Mouse (Mus musculus): ENCODE measurements at regions not wholly inside any gene's neighbourhood (a gene's known extent, or its start where the extent isn't known, plus 50 kb on each side); places are given as distances from the start of the nearest gene placed in this dataset.

DNA sequence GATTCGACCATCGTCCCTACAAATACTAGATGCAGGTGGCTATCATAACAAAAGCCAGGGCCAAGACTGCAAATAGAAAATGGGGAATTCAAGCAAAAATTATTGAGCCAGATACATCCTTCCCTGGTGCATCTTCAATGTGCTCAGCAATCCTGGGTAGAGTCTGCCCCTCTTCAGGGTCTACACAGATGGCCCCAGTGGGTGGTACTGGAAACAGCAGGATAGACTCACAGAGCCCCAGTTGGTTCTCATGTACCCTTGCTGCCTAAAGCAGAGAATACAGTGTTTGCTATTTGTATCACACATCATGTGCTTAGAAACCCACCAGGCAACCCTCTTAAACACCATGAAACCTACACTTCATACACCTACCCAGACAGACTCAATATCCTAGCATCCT is 129.0 kb upstream of the Arhgap20 start:
- H3K36me3 ChIP-seq (ENCODE audit: insufficient read depth, low read length), result no peaks in the 10 kb centered on the region
- WGBS, result 88% methylated on average over 2 of the region's 2 CpGs
- no peak overlapping the region for H3K4me2 ChIP-seq (ENCODE audit: low read length)
- ATAC-seq (replicated peaks; ENCODE audit: low FRiP score, low read depth), result no peak
- H3K4me3 ChIP-seq (replicated peaks; ENCODE audit: low read depth, low read length), result no peak overlapping the region
- DNase-seq (ENCODE audit: low spot score), result no peak
- no peak overlapping the region for H3K9ac ChIP-seq (ENCODE audit: low read depth, low read length)
- no peaks in the 10 kb centered on the region for H3K27me3 ChIP-seq (ENCODE audit: insufficient read depth, low read length)
- H3K4me1 ChIP-seq (replicated peaks; ENCODE audit: insufficient read depth, low read length), result no peaks in the 10 kb centered on the region
- H3K27ac ChIP-seq, result no peak overlapping the region
- H3K9me3 ChIP-seq (replicated peaks; ENCODE audit: low read length), result no peaks in the 10 kb centered on the region
- no peak for TF ChIP-seq CTCF (IDR thresholded peaks at IDR 0.05; ENCODE audit: low read depth)

DNA sequence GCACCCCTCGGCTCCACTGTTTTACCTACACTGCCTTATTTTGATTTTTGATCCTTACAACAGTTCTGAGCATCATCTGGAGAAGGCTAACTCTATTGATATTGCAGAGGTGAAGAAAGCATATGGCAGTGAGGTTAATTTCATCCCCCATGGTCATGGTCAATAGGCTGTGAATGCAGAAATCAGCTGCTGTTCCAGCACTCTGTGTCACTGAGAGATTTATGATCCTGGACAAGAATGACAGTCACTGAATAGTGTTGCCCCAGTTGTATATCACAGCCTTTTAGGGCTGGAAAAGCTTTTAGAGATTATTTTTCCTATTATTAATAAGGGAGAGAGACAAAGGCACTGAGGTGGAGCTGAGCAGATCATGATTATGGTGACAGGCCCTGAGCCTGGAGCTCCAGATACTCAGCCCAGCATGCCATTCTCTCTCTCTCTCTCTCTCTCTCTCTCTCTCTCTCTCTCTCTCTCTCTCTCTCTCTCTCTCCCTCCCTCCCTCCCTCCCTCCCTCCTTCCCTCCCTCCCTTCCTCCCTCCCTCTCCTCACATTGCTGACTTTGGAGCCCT is 128.5 kb upstream of the Arhgap20 start:
- ATAC-seq (replicated peaks; ENCODE audit: low FRiP score, low read depth), result no peak
- H3K27me3 ChIP-seq (ENCODE audit: insufficient read depth, low read length), result no peaks in the 10 kb centered on the region

DNA sequence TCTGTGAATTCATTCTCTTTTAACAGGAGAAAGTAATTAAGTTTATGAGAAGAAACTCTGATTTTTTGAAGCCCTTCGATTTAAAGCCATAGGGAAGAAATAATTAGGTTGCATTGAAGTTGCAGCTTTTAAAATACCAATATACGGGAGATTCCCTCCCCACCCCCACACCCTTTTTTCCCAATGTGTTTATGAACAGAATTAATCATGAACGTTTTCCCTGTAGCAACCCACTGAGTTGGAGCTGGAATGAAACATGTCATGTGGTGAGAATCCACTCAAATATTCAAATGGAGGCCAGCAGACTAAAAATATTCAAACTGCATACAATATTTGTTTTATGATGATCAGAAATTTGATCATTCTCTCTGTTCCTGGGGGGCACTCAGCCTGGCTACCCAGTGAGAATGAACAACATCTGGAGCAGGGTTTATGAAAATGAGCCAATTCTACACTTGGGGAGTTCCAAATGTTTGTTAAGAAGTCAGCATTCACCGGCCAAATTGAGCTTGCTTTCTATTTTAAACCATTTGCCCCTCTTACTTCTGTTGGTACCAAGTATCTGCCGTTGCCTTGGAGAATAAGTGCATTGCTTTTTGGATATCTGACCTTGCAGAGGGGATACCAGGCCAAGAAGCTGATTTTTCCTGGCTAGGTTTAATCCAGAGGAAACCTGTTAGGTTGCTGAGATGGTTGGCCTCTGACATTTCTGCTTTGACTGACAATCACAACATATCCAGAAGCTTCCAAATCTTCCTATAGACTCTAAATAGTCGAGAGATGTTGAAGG is 127.8 kb upstream of the Arhgap20 start:
- Histone ChIP-seq H3K4me3 (replicated peaks; ENCODE audit: low read depth, low read length) (no peak overlapping the region), H3K9me3 (replicated peaks; ENCODE audit: low read length) (no peaks in the 10 kb centered on the region), H3K27ac (no peak overlapping the region), H3K36me3 (ENCODE audit: insufficient read depth, low read length) (no peaks in the 10 kb centered on the region), H3K27me3 (ENCODE audit: insufficient read depth, low read length) (no peaks in the 10 kb centered on the region), H3K9ac (ENCODE audit: low read depth, low read length) (no peak overlapping the region), H3K4me1 (replicated peaks; ENCODE audit: insufficient read depth, low read length) (no peaks in the 10 kb centered on the region), H3K4me2 (ENCODE audit: low read length) (no peak overlapping the region)
- ATAC-seq (replicated peaks; ENCODE audit: low FRiP score, low read depth) (no peak), DNase-seq (ENCODE audit: low spot score) (no peak)
- no peak for TF ChIP-seq CTCF (IDR thresholded peaks at IDR 0.05; ENCODE audit: low read depth)
- WGBS, result 59% methylated on average over 6 of the region's 6 CpGs

More for the DNA sequence above, 128.5 kb upstream of the Arhgap20 start:
- no peaks in the 10 kb centered on the region for H3K4me1 ChIP-seq (replicated peaks; ENCODE audit: insufficient read depth, low read length)
- H3K9me3 ChIP-seq (replicated peaks; ENCODE audit: low read length), result no peaks in the 10 kb centered on the region
- H3K27ac ChIP-seq, result no peak overlapping the region
- DNase-seq (ENCODE audit: low spot score), result no peak
- no peak overlapping the region for H3K4me3 ChIP-seq (replicated peaks; ENCODE audit: low read depth, low read length)
- no peak overlapping the region for H3K9ac ChIP-seq (ENCODE audit: low read depth, low read length)
- WGBS, result 77% methylated on average over 1 of the region's 1 CpGs
- H3K4me2 ChIP-seq (ENCODE audit: low read length), result no peak overlapping the region
- TF ChIP-seq CTCF (IDR thresholded peaks at IDR 0.05; ENCODE audit: low read depth), result no peak
- H3K36me3 ChIP-seq (ENCODE audit: insufficient read depth, low read length), result no peaks in the 10 kb centered on the region

DNA sequence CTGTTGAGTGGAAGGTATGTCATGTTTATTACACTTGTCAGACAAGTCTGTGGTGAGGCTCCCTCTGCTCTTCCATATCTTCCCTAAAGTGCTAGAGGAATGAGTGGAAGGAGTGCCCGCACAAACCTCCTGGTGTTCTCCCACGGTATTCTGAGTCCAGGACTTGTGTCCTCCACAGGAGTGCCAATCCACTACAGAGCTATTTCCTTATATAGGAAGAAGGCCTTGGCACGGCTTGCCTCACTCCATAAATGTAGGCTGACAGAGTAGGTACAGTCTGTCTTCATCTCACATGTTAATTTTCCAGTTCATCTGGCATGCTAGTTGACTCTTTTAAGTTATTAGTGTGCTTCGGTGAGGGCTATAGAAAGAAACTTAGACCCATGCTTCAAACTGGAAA is 123.4 kb upstream of the Arhgap20 start:
- no peaks in the 10 kb centered on the region for H3K36me3 ChIP-seq (ENCODE audit: insufficient read depth, low read length)
- H3K27me3 ChIP-seq (ENCODE audit: insufficient read depth, low read length), result no peaks in the 10 kb centered on the region
- no peak for DNase-seq (ENCODE audit: low spot score)
- 67% methylated on average over 4 of the region's 4 CpGs for WGBS
- TF ChIP-seq CTCF (IDR thresholded peaks at IDR 0.05; ENCODE audit: low read depth), result no peak
- H3K9me3 ChIP-seq (replicated peaks; ENCODE audit: low read length), result no peaks in the 10 kb centered on the region
- H3K4me1 ChIP-seq (replicated peaks; ENCODE audit: insufficient read depth, low read length), result no peaks in the 10 kb centered on the region
- H3K27ac ChIP-seq, result no peak overlapping the region
- no peak overlapping the region for H3K9ac ChIP-seq (ENCODE audit: low read depth, low read length)
- no peak overlapping the region for H3K4me3 ChIP-seq (replicated peaks; ENCODE audit: low read depth, low read length)
- H3K4me2 ChIP-seq (ENCODE audit: low read length), result no peak overlapping the region
- no peak for ATAC-seq (replicated peaks; ENCODE audit: low FRiP score, low read depth)

DNA sequence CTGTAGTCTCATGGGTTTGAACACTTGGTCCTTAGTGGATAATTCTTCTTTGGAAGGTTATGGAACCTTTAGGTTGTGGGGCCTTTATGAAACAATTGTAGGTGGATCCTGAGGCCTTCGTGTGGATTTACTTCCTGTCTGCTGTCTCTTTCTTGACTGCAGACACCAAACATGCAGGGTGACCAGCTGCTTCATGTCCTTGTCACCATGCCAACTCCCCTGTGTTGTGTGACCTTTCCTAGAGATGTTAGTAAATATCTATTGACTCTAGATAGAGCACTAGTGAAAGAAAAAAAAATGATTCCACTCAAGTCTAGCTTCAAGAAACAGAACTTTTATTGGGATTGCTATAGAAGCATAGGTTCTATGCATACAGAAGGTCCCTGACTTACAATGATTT is 119.7 kb upstream of the Arhgap20 start:
- no peaks in the 10 kb centered on the region for H3K4me1 ChIP-seq (replicated peaks; ENCODE audit: insufficient read depth, low read length)
- no peaks in the 10 kb centered on the region for H3K36me3 ChIP-seq (ENCODE audit: insufficient read depth, low read length)
- no peaks in the 10 kb centered on the region for H3K27me3 ChIP-seq (ENCODE audit: insufficient read depth, low read length)
- H3K9me3 ChIP-seq (replicated peaks; ENCODE audit: low read length), result no peaks in the 10 kb centered on the region
- H3K27ac ChIP-seq, result no peak overlapping the region
- ATAC-seq (replicated peaks; ENCODE audit: low FRiP score, low read depth) (no peak), DNase-seq (ENCODE audit: low spot score) (no peak)
- no peak overlapping the region for H3K4me2 ChIP-seq (ENCODE audit: low read length)
- WGBS, result 32% methylated on average over 1 of the region's 1 CpGs
- H3K4me3 ChIP-seq (replicated peaks; ENCODE audit: low read depth, low read length), result no peak overlapping the region
- no peak for TF ChIP-seq CTCF (IDR thresholded peaks at IDR 0.05; ENCODE audit: low read depth)
- no peak overlapping the region for H3K9ac ChIP-seq (ENCODE audit: low read depth, low read length)

DNA sequence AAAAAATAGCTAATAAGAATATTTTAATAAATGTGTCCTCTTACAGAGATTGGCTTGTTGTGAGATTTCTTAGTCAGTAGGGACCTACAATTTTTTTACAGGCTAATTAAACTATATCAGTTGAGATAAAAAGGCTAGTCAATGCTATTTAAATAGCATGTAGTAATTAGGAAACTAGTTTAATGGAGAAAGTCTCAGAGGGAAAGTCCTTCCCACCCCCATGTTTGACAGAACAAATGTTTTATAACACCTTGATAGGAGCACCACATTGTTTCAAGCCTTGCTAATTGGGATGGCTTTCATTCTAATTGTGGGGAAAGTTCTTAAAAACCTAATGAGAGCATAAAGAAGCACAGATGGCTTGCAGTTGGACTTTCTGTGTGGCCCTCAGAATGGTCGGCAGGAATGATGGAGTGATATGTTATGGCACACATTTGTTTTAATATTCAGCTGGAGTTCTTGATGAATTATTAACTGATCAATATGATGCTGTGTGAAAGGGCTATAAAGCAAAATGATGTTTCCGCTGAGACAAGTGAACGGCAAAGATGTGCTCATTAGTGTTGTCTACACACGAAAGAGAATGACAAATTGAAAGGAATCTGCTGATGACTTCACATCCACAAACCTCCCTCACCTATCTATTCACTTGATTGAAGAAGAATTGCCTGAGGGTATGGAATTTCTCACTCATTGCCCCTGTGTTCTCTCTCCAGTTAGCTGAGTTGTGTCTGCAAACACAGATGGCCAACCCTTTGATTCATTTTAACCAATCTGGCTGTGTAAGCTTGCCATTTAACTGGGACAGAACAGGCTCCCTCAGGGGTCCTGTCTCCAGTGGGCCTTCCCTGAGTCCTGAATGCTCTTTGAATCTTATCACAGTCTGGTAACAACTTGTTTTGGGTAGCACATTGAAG is 111.5 kb upstream of the Arhgap20 start:
- H3K4me3 ChIP-seq (replicated peaks; ENCODE audit: low read depth, low read length), result no peak overlapping the region
- no peaks in the 10 kb centered on the region for H3K9me3 ChIP-seq (replicated peaks; ENCODE audit: low read length)
- H3K4me1 ChIP-seq (replicated peaks; ENCODE audit: insufficient read depth, low read length), result no peaks in the 10 kb centered on the region
- no peak for TF ChIP-seq CTCF (IDR thresholded peaks at IDR 0.05; ENCODE audit: low read depth)
- 80% methylated on average over 4 of the region's 4 CpGs for WGBS
- H3K9ac ChIP-seq (ENCODE audit: low read depth, low read length), result no peak overlapping the region
- no peaks in the 10 kb centered on the region for H3K27me3 ChIP-seq (ENCODE audit: insufficient read depth, low read length)
- DNase-seq (ENCODE audit: low spot score) (no peak), ATAC-seq (replicated peaks; ENCODE audit: low FRiP score, low read depth) (no peak)
- H3K36me3 ChIP-seq (ENCODE audit: insufficient read depth, low read length), result no peaks in the 10 kb centered on the region
- no peak overlapping the region for H3K27ac ChIP-seq
- no peak overlapping the region for H3K4me2 ChIP-seq (ENCODE audit: low read length)

All from kidney, postnatal 0 days (tissue).